Mouse (Mus musculus) liver, embryonic 14.5 days (tissue): ENCODE results near the gene Prdm15.

ENCODE experiments used
- CTCF ChIP-seq: IDR thresholded peaks from 2 replicates; pipeline ENCODE4 v1.5.1; 2016; ENCODE audit warnings: antibody characterized with exemption, low read depth, control low read depth
- EP300 ChIP-seq: IDR thresholded peaks from 2 replicates; pipeline ENCODE4 v1.6.1; 2016; ENCODE audit warnings: antibody characterized with exemption, low read depth

DNA sequence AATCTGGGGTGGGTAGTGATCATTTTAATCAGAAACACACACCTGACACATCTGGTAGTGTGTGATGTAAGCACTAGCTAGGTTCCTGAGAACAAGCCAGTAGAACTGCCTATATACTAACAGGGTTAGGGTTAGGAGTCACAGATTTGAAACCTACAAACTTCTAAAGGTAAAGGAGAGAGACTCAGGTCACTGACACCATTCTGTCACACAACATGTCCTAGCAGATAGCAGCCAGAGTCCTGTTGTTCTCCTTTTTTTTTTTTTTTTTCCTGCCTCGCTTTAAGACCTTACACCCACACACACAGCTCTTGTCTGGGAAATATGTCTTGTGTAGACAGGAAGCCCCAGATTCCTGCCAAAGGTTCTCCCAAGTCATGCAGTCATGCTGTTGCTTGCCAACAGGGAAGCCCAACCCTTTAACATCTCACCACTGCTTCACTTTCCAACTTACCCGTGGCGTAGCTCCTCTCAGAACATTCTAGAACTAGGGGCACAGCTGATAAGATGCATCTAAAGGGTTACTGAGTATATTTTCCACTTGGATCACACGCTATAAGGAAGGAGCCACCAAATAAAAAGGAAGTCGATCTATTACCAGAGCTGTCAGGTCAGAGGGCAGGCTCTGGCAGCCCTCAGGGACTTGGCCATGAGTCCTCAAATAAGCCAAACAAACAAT lies 45.8 kb upstream of the Prdm15 start:
- TF ChIP-seq EP300 (no peak), CTCF (no peak)
